8 mouse cellular contexts compared by ENCODE assay signal in the genomic region with DNA sequence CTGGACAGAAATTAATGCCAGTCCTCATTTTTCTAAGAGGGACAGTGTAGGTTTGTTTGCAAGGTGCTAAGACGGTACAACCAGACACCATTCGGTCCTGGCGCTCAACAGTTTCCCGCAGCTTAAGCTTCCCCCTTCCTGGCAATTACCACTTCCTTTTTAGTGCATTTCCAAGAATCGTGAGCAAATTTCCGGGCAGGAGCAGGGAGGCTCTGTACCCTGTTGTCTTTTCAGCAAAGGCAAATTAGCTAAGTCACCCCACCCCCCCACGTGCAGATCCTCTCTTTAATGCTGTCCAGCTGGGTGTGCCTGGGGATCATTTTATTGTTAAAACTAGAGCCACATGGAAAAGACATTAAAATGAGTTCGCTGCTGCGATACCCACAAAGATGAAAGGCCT.
DNase-seq lines count a peak whose midpoint lies in the region; ATAC-seq and TF ChIP-seq lines count a peak whose summit lies in the region.

No protein-coding gene starts in this region.

- peaks cover 47% of the 10 kb centered on the region for H3K4me1 ChIP-seq in limb, embryonic 14.5 days (ENCODE audit: control insufficient read depth, insufficient read depth, low read length)
- no peaks in the 10 kb centered on the region for H3K4me1 ChIP-seq in stomach, postnatal 0 days (replicated peaks; ENCODE audit: control insufficient read depth, insufficient read depth)

- peak; percentile 34 for DNase-seq in thymus, postnatal 0 days (ENCODE audit: low spot score)
- DNase-seq in thymus, postnatal 36 days: no peak
- DNase-seq in heart, adult 9 months (ENCODE audit: low spot score in 2 of 2): peak; percentile 72 to 73
- DNase-seq in limb, embryonic 14.5 days (ENCODE audit: low spot score): peak; percentile 53
- no peak for DNase-seq in stomach, postnatal 0 days (ENCODE audit: low spot score)
- no peak for DNase-seq in spleen, postnatal 10 days (ENCODE audit: low spot score in 2 of 2)
- DNase-seq in layer of hippocampus, postnatal 14 days (ENCODE audit: low spot score in 2 of 2): no peak
- no peak for DNase-seq in cerebellum, postnatal 4 days (ENCODE audit: low spot score in 2 of 2)

- peak overlapping the region; percentile 48 for H3K27ac ChIP-seq in limb, embryonic 14.5 days (replicated peaks; ENCODE audit: low read depth, low read length)
- H3K27ac ChIP-seq in stomach, postnatal 0 days (replicated peaks): peak overlapping the region; percentile 53; the same call in 1 of the 2 replicates

- 5% methylated on average over 9 of the region's 9 CpGs for WGBS in limb, embryonic 14.5 days
- 53% methylated on average over 9 of the region's 9 CpGs for WGBS in stomach, postnatal 0 days

- TF ChIP-seq POLR2A in limb, embryonic 14.5 days (IDR thresholded peaks at IDR 0.05; ENCODE audit: borderline replicate concordance, extremely low read depth, insufficient read depth, insufficient read length): no peak

- no peaks in the 10 kb centered on the region for H3K27me3 ChIP-seq in limb, embryonic 14.5 days (ENCODE audit: control insufficient read depth, insufficient read depth, low read length)
- no peaks in the 10 kb centered on the region for H3K27me3 ChIP-seq in stomach, postnatal 0 days (ENCODE audit: control insufficient read depth, insufficient read depth, low read length)

- no peak overlapping the region for H3K9ac ChIP-seq in limb, embryonic 14.5 days (ENCODE audit: low read depth, low read length, severe bottlenecking)
- H3K9ac ChIP-seq in stomach, postnatal 0 days (ENCODE audit: low read length): no peak overlapping the region

- no peak overlapping the region for H3K4me3 ChIP-seq in limb, embryonic 14.5 days (replicated peaks; ENCODE audit: low read length)
- no peak overlapping the region for H3K4me3 ChIP-seq in stomach, postnatal 0 days (ENCODE audit: low read depth, low read length)

- H3K36me3 ChIP-seq in limb, embryonic 14.5 days (ENCODE audit: control insufficient read depth, insufficient read depth, low read length): no peaks in the 10 kb centered on the region
- no peaks in the 10 kb centered on the region for H3K36me3 ChIP-seq in stomach, postnatal 0 days (ENCODE audit: control insufficient read depth, insufficient read depth, low read length)

- no peaks in the 10 kb centered on the region for H3K9me3 ChIP-seq in limb, embryonic 14.5 days (ENCODE audit: control insufficient read depth, low read length)
- H3K9me3 ChIP-seq in stomach, postnatal 0 days (ENCODE audit: control insufficient read depth, low read length): no peaks in the 10 kb centered on the region

- ATAC-seq in limb, embryonic 14.5 days (ENCODE audit: low FRiP score, low read depth): 0 out of 2 replicates have a peak, but pooled peaks have one; percentile 4
- ATAC-seq in stomach, postnatal 0 days (ENCODE audit: low FRiP score, low TSS enrichment): no peak; the same call in 1 of the 2 replicates

- no peak for TF ChIP-seq CTCF in stomach, postnatal 0 days (IDR thresholded peaks at IDR 0.05; ENCODE audit: low read depth)

- TF ChIP-seq EP300 in stomach, postnatal 0 days (optimal IDR thresholded peaks at IDR 0.05): peak; percentile 26

- 0 out of 2 replicates have a peak overlapping the region, but pooled peaks have one; percentile 8 for H3K4me2 ChIP-seq in limb, embryonic 14.5 days (replicated peaks; ENCODE audit: low read depth, low read length, severe bottlenecking)
- H3K4me2 ChIP-seq in stomach, postnatal 0 days (replicated peaks; ENCODE audit: low read depth): no peak overlapping the region

Comparison
In these comparisons a context has a peak if more than half of its experiments do, and no peak if none do; other contexts are left out.
1. DNase-seq: peak in thymus, postnatal 0 days (single experiment), heart, adult 9 months (2 of 2) and limb, embryonic 14.5 days (single experiment); none in thymus, postnatal 36 days (0 of 2), stomach, postnatal 0 days (single experiment), spleen, postnatal 10 days (0 of 2), layer of hippocampus, postnatal 14 days (0 of 2) and cerebellum, postnatal 4 days (0 of 2).